Mouse (Mus musculus) testis, postnatal 10 days (tissue): ENCODE results near the gene Cryga.
"Not testable (repeated sequence)": the region's sequence is repeated elsewhere in the genome, so short reads cannot be mapped to it uniquely, and the experiment has no call there.

Experiments used
- DNase-seq: peaks from one replicate; pipeline ENCODE4 v3.0.0; 2021; ENCODE audit warnings: low spot score

Gene Cryga

DNA sequence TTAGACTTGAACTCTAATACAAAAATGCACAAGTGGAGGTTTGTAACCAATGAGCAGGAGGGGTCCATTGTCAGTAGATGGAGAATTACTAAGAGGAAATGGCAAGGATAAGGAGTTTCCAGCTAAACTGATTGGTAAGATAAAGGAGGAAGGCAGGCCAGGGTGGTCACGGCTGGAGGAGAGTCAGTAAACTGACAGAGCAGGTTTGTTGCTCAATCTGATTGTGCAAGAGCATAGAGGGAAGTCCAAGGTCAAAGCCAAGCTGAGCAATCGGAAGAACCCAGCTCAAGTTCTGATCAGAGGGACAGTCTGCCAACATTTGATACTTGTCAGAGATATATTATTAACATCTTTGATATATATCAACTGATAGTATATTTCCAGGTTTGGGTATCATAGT is 12.8 kb downstream of the Cryga start:
- DNase-seq: no peak

DNA sequence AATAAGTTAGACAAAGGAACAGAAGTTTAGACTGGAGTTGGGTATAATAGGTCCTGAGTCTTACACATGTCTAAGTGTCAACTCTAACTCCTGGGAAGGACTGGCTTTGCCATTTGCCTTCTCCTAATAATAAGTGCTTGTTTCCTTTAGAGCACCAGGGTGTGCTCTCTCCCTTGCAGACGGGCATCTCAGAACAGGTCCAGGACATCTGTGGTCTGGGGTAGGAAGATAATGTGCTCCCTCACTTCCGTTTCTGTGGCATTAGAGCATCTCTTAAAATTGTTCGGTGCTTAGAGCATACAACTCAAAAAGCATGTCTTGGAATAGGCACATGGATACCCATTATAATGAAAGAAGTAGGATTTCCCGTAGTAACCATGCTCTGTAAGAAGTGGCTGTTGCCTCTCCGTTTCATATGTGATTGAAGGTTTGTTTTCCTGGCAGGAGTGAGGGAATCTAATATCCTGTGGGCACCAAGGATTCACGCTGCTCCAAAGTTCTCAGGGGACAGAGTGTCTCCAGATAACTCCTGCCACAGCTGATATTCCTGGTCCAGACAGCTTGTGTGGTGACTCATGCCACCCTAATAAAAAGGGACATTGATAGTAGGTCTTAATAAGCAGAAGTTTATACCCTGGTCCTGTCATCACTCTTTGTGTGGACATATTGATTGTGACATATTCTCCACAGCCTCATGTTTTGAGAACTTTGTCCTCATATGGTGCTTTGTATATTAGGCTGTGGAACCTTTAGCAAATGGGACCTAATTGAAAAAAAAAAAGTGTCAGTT is 14.4 kb downstream of the Cryga start:
- DNase-seq: no peak

DNA sequence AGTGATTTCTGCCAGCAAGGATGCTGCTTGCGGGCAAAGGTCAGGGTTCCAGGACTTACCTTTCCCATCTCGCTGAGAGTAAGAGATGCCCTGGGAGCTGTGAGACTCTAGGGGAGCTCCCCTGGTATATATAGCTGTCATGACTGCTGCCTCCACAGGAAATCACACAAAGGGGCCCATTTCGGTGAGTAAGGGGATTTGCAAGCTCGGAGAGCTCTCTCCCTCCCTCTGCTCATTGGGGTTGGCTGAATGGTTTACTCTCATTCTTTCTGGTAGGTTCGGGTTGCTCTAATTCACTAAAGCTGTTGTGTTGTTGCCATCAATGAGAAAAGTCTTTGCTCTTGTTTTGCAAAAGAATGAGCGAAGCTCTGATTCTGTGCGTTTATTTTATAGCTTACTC is 21.0 kb downstream of the Cryga start, which contains the start of gene Crygb:
Gene Crygb, minus strand, starts transcription at position 101 of the 400 bp plus-strand sequence.
- no peak for DNase-seq

DNA sequence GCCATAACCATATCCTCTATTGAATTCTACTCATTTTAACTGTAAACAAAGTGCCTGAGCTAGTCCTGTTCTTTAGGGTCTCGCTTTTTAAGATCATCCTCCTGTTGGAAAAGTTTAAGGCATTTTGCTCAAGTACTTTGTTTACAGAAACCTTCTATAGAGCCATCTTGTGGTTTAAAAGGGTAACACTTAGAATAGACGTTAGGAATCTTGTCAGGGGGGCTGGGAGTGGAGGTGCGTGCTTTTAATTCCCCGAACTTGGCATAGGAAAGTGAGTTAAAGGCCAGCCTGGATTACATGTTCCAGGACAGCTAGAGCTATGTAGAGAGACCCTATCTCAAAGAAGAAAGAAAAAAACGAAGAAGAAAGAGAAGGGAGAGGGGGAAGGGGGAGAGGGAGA is 27.6 kb downstream of the Cryga start:
- no peak for DNase-seq

DNA sequence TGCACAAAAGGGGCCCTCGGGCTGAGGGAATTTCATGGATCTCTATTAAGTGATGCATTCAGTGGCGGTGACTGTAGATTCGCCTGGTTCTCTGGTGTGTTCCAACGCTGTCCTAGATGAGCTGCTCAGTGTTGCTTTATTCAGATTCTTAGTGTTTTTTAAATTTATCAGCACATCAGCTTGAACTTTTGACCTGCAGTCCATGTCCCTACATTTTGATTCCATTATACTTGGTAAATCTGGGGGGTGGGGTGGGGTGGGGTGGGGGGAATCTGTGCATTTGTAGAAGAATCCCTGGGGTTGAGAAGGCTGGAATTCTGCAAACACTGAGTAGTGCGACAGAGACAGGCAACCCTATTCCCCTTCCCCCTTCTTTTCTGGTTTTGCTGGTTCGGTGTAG is 29.6 kb downstream of the Cryga start, which contains the start of gene Crygc:
Gene Crygc, minus strand, starts transcription at position 101 of the 400 bp plus-strand sequence.
- DNase-seq: no peak

DNA sequence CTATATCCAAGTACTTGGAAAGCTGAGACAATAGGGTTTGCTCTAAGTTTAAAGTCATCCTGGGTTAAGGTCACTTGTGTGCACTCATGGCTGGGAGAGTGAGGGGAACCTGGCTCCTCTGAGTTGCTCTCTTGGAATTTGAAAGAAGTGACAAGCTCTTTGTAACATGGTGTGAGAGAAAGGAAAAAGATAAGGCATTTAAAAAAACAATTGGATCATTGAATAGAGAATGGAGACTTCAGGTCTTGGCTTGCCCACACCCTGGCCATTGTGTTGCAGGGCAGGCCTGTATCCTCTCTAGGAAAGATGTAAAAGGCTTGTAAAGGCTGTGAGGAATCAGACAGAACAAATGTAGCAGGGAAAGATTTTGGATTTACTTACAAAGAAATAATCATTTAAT is 35.3 kb downstream of the Cryga start:
- DNase-seq: no peak

DNA sequence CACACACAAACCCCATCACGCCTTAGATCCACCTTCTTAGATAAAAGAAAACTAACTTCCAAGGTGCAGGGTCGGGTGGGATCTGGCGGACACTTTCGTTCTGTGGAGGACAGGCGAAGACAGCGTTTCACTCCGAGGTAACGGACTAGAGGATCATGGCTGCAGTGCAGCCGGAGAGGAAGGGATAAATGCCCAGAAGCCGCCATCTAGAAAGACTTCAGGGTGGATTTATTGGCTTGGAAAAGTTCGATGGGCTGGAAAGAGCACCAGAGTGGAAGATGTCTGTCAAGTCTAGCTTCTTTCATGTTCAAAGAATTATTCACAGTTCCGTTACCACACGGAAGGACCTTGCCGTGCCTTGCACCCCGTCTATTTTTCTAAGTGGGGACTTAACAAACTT is 39.0 kb downstream of the Cryga start:
- no peak for DNase-seq

DNA sequence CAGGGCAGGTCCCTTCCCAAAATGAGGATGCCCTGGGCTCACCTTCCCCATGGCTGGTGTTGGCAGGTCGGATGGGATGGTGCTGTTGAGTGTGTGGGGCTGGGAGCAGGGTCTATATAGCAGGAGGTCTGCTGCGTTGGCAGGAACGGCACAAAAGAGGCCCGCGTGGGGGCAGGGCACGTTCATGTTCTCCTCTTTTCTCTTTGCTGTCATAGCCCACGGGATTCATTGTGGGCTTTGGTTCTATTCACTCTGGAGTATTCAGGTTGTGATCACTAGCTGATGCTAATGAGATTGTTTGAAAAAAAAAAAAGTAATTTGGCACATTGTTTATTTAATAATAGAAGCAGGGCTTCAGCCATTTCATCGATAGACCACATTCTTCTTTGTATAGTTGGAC is 39.8 kb downstream of the Cryga start, which contains the start of gene Crygd:
Gene Crygd, minus strand, starts transcription at position 101 of the 400 bp plus-strand sequence.
- DNase-seq: no peak

DNA sequence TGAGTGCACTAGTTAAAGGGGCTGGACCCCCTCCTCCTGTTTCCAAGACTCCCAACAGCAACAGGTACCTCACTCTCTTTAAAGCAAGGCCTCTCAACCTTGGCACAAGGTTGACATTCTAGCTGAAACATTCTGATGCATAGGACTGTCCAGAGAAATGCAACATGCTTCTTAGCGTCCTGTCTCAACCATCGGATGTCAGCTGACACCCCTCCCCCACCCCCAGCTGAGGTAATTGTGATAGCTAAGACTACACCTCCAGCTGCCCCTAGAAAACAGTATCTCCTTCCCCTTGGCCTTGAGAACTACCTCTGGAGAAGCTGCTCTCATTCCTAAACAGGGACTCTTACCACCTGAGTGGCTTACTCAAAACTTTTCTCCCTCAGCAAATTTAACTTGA is 51.0 kb downstream of the Cryga start:
- no peak for DNase-seq

DNA sequence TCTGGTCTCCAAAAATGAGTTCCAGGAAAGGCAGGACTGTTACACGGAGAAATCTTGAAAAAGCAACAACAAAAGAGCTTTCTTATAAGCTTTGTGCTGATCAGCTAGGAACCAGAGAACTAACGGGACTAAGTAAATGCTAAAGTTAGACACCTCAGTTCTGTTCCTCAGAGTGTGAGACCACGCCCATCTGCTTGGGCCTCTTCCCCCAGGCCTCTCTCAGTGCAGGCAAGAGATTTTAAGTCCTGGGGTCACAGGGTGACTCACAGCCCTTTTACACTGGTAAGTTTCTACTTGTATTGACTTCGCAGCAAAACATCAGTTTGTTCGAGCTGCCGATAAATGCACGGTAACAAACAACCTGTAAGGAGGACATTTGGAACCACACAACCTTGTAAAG is 51.5 kb downstream of the Cryga start:
- peak; percentile 58 for DNase-seq

DNA sequence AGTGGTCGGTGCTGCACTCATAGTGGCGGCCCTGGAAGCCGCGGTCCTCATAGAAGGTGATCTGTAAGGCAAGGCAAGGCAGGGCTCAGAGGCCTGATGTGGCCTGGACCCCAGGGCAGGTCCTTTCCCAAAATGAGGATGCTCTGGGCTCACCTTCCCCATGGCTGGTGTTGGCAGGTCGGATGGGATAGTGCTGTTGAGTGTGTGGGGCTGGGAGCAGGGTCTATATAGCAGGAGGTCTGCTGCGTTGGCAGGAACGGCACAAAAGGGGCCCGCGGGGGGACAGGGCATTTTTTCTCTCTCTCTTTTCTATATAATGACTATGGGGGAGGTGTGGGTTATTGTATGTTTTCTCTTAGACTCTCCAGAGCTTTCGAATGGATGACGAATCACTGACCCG is 52.2 kb downstream of the Cryga start, which contains the start of gene Cryge:
Gene Cryge, minus strand, starts transcription at position 198 of the 400 bp plus-strand sequence.
- DNase-seq: not testable (repeated sequence)
